In genomic region chr4:136907033-136907432, GRCm38 (mm10) we compare ENCODE assay signal across 7 mouse cellular contexts. TPM values are rescaled to one million over a fixed set of nuclear protein-coding genes. Genes with fewer than 3 reads are reported as not detected.
DNase-seq lines count a peak whose midpoint lies in the region; ATAC-seq and TF ChIP-seq lines count a peak whose summit lies in the region.

No protein-coding gene starts in this region.

- no peak overlapping the region for H3K9ac ChIP-seq in kidney, embryonic 16.5 days (replicated peaks; ENCODE audit: low read length)

- no peak for TF ChIP-seq POLR2A in cortical plate, adult 2 months (IDR thresholded peaks at IDR 0.05; ENCODE audit: extremely low read depth, insufficient read depth, low read length)

- H3K36me3 ChIP-seq in kidney, embryonic 16.5 days (ENCODE audit: insufficient read depth, low read length) = no peaks in the 10 kb centered on the region

- H3K4me1 ChIP-seq in kidney, embryonic 16.5 days (ENCODE audit: insufficient read depth, low read length) = no peaks in the 10 kb centered on the region
- H3K4me1 ChIP-seq in cortical plate, adult 2 months (ENCODE audit: control insufficient read depth, insufficient read depth, low read length) = no peaks in the 10 kb centered on the region

- H3K4me2 ChIP-seq in kidney, embryonic 16.5 days (replicated peaks; ENCODE audit: low read depth, low read length) = no peak overlapping the region

- H3K4me3 ChIP-seq in kidney, embryonic 16.5 days (ENCODE audit: low read length) = no peak overlapping the region
- no peak overlapping the region for H3K4me3 ChIP-seq in cortical plate, adult 2 months (ENCODE audit: insufficient read depth, low read length)

- 8% methylated on average over 7 of the region's 7 CpGs for WGBS in kidney, embryonic 16.5 days

- no peak overlapping the region for H3K27ac ChIP-seq in kidney, embryonic 16.5 days (ENCODE audit: low read length)
- no peak overlapping the region for H3K27ac ChIP-seq in cortical plate, adult 2 months (ENCODE audit: insufficient read depth, low read length)

- ATAC-seq in kidney, embryonic 16.5 days (ENCODE audit: low FRiP score, low TSS enrichment) = no peak

- DNase-seq in kidney, adult 11 months = peak; percentile 7
- peak; percentile 42 for DNase-seq in Muller cell, postnatal 12 days (ENCODE audit: inconsistent ontology term)
- peak; percentile 76 to 78 for DNase-seq in kidney, postnatal 4 days
- DNase-seq in skeletal muscle tissue, adult 2 months (ENCODE audit: low read depth, low spot score) = peak; percentile 31
- DNase-seq in spleen, postnatal 14 days (ENCODE audit: low spot score in 2 of 2) = no peak

- TF ChIP-seq CTCF in cortical plate, adult 2 months (IDR thresholded peaks at IDR 0.05; ENCODE audit: extremely low read depth, insufficient read depth, low read length) = peak; percentile 57

- peaks cover 61% of the 10 kb centered on the region for H3K27me3 ChIP-seq in kidney, embryonic 16.5 days (ENCODE audit: insufficient read depth, low read length)

- H3K9me3 ChIP-seq in kidney, embryonic 16.5 days (ENCODE audit: low read length) = no peaks in the 10 kb centered on the region

RNA-seq across cellular contexts. Expression of gene C1qa, which starts 8.4 kb away (rescaled TPM):
- 21.9 and 26.4 TPM in 2 replicates for polyA plus RNA-seq in kidney, embryonic 16.5 days (2015; fragmentation: Nextera tagmentation; extraction: Ambion mirVana)
- polyA plus RNA-seq in cortical plate, adult 2 months (2012; rRNA removed) = 91.1 and 96.5 TPM in 2 replicates

RNA-seq across cellular contexts. Expression of gene C1qc, which starts 14.2 kb away (rescaled TPM):
- 14.7 and 17.9 TPM in 2 replicates for polyA plus RNA-seq in kidney, embryonic 16.5 days (2015; fragmentation: Nextera tagmentation; extraction: Ambion mirVana)
- 86.9 and 92.7 TPM in 2 replicates for polyA plus RNA-seq in cortical plate, adult 2 months (2012; rRNA removed)

RNA-seq across cellular contexts. Expression of gene C1qb, which starts 21.0 kb away (rescaled TPM):
- 40.1 and 44.3 TPM in 2 replicates for polyA plus RNA-seq in kidney, embryonic 16.5 days (2015; fragmentation: Nextera tagmentation; extraction: Ambion mirVana)
- polyA plus RNA-seq in cortical plate, adult 2 months (2012; rRNA removed) = 127 and 132 TPM in 2 replicates

RNA-seq across cellular contexts. Expression of gene Epha8, which starts 49.6 kb away (rescaled TPM):
- polyA plus RNA-seq in kidney, embryonic 16.5 days (2015; fragmentation: Nextera tagmentation; extraction: Ambion mirVana) = 0.06 and 0.50 TPM in 2 replicates
- 11.0 and 12.3 TPM in 2 replicates for polyA plus RNA-seq in cortical plate, adult 2 months (2012; rRNA removed)

Comparison
In these comparisons a context has a peak if more than half of its experiments do, and no peak if none do; other contexts are left out.
1. DNase-seq: peak in kidney, adult 11 months (single experiment), Muller cell, postnatal 12 days (single experiment), kidney, postnatal 4 days (2 of 2) and skeletal muscle tissue, adult 2 months (single experiment); none in spleen, postnatal 14 days (0 of 2).